Mouse (Mus musculus) spleen, embryonic (tissue): ENCODE measurements around the gene Otx1.

Source experiments
- CTCF ChIA-PET: fragments of 350-600 bp; sonication (Branson Sonifier 250); formaldehyde crosslinking; loops from one replicate; lab custom pipeline; 2022; lab: Charles Lee

Otx1 gene

DNA sequence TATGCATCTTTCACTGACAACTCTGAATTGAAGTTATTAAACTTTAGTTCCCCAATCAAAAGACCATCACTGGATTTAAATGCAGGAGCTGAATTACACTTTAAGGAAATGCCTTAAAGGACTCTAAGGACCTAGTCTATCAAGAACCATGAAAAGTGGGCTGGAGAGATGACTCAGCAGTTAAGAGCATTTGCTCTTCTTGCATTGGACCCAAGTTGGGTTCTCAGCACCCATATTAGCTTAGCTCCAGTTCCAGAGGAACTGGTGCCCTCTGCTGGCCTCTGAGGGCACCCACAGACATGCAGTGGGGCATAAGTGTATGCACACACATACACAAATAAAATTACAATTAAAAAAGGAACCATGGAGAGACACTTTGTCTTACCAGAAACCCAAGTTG is 52.6 kb downstream of the Otx1 start:
- CTCF ChIA-PET: no interaction called here
